Mouse (Mus musculus) heart, postnatal 0 days (tissue): Measurements from ENCODE around the gene 1700017B05Rik. TPM values are rescaled to one million over a fixed set of nuclear protein-coding genes. Genes with fewer than 3 reads are reported as not detected.

Source experiments
- ATAC-seq: fragments of 200-750 bp; cut with Nextera tagmentation; 2 replicates; pipeline ENCODE4 v1.8.0; 2017; ENCODE audit warnings: low read depth, moderate number of reproducible peaks, moderate library complexity; ENCODE audit not compliant: insufficient read depth
- DNase-seq: peaks from one replicate; pipeline ENCODE4 v3.0.0-alpha.2; 2016; ENCODE audit warnings: low spot score
- H3K27ac ChIP-seq: fragments of 300-500 bp; sonication (generic); 2 replicates; pipeline ENCODE4 v1.5.1; 2014; ENCODE audit warnings: low read depth, mild to moderate bottlenecking
- H3K27me3 ChIP-seq: fragments of 300-500 bp; sonication (generic); 2 replicates; pipeline ENCODE4 v1.6.1; 2014; ENCODE audit warnings: low read length, mixed read lengths; ENCODE audit not compliant: control insufficient read depth, insufficient read depth
- H3K36me3 ChIP-seq: fragments of 300-500 bp; sonication (generic); replicated peaks from 2 replicates; pipeline ENCODE4 v1.6.1; 2014; ENCODE audit warnings: low read length, mixed read lengths; ENCODE audit not compliant: control insufficient read depth, insufficient read depth
- H3K4me1 ChIP-seq: fragments of 300-500 bp; sonication (generic); 2 replicates; pipeline ENCODE4 v1.6.1; 2014; ENCODE audit warnings: antibody characterized with exemption; ENCODE audit not compliant: control insufficient read depth, insufficient read depth
- H3K4me2 ChIP-seq: fragments of 300-500 bp; sonication (generic); 2 replicates; pipeline ENCODE4 v1.6.1; 2014; ENCODE audit warnings: low read depth, mild to moderate bottlenecking, low read length, moderate library complexity
- H3K4me3 ChIP-seq: fragments of 300-500 bp; sonication (generic); 2 replicates; pipeline ENCODE4 v1.5.1; 2014; ENCODE audit warnings: low read depth, low read length
- H3K9ac ChIP-seq: fragments of 300-500 bp; sonication (generic); replicated peaks from 2 replicates; pipeline ENCODE4 v1.6.1; 2014; ENCODE audit warnings: low read depth, low read length, mixed read lengths
- H3K9me3 ChIP-seq: fragments of 300-500 bp; sonication (generic); replicated peaks from 2 replicates; pipeline ENCODE4 v1.6.1; 2016; ENCODE audit warnings: low read length; ENCODE audit not compliant: control insufficient read depth
- CTCF ChIP-seq: IDR thresholded peaks from 2 replicates; pipeline ENCODE4 v1.5.1; 2016; ENCODE audit warnings: antibody characterized with exemption, control low read depth, low read depth
- EP300 ChIP-seq: IDR thresholded peaks from 2 replicates; pipeline ENCODE4 v1.6.1; 2016; ENCODE audit warnings: antibody characterized with exemption, low read depth
- WGBS: fragments of 180-500 bp; shearing (Covaris S2); extraction: QIAGEN DNeasy Blood & Tissue Kit; methylation state at CpG from one replicate; pipeline ENCODE4 v1.1.7; 2014; 5-methylcytosine and 5-hydroxymethylcytosine counted together
- polyA plus RNA-seq: library from polyadenylated mRNA; unstranded; fragments of >200 nt; fragmentation: Nextera tagmentation; extraction: Ambion mirVana; gene quantifications from 2 replicates; pipeline ENCODE4 v1.2.1, GENCODE M21; 2015
- total RNA-seq: library from RNA; depleted of rRNA; stranded (reverse); fragments of >200 nt; gene quantifications from 2 replicates; pipeline ENCODE4 v1.2.3, GENCODE M21; 2014; ENCODE audit warnings: low replicate concordance

1700017B05Rik gene
- total and polyA plus RNA-seq, 2 experiments from 2014 or later, result 6.2 to 11.0 TPM

- no peak overlapping the region for H3K4me3 ChIP-seq
- no peaks in the 10 kb centered on the region for H3K4me1 ChIP-seq
- no peak overlapping the region for H3K27ac ChIP-seq
- H3K9ac ChIP-seq, result no peak overlapping the region
- H3K27me3 ChIP-seq, result no peaks in the 10 kb centered on the region
- no peak for ATAC-seq
- no peak overlapping the region for H3K4me2 ChIP-seq
- H3K36me3 ChIP-seq, result no peaks in the 10 kb centered on the region
- H3K9me3 ChIP-seq, result no peaks in the 10 kb centered on the region
- TF ChIP-seq CTCF (no peak), EP300 (no peak)
- no peak for DNase-seq
- 72% methylated on average over 1 of the region's 1 CpGs for WGBS
Measured at GRCm38 (mm10) chr9:57219511-57219910, 42.9 kb downstream of the 1700017B05Rik start.

- H3K27ac ChIP-seq, result no peak overlapping the region
Measured at GRCm38 (mm10) chr9:57218776-57219175, 43.6 kb downstream of the 1700017B05Rik start.

GRCm38 (mm10) chr9:57217220-57217619 lies 45.2 kb downstream of the 1700017B05Rik start:
- H3K4me2 ChIP-seq, result no peak overlapping the region
- ATAC-seq, result no peak

More at GRCm38 (mm10) chr9:57218776-57219175, 43.6 kb downstream of the 1700017B05Rik start:
- no peak for ATAC-seq
- 82% methylated on average over 5 of the region's 5 CpGs for WGBS
- no peaks in the 10 kb centered on the region for H3K9me3 ChIP-seq
- TF ChIP-seq EP300 (no peak), CTCF (no peak)
- no peaks in the 10 kb centered on the region for H3K36me3 ChIP-seq
- no peak overlapping the region for H3K4me3 ChIP-seq
- H3K4me1 ChIP-seq, result no peaks in the 10 kb centered on the region
- H3K9ac ChIP-seq, result no peak overlapping the region
- no peak overlapping the region for H3K4me2 ChIP-seq
- no peak for DNase-seq
- H3K27me3 ChIP-seq, result no peaks in the 10 kb centered on the region

GRCm38 (mm10) chr9:57214500-57214899 lies 47.9 kb downstream of the 1700017B05Rik start:
- no peak overlapping the region for H3K4me3 ChIP-seq
- TF ChIP-seq EP300 (no peak), CTCF (no peak)
- no peaks in the 10 kb centered on the region for H3K36me3 ChIP-seq
- H3K27me3 ChIP-seq, result no peaks in the 10 kb centered on the region
- H3K27ac ChIP-seq, result no peak overlapping the region
- H3K4me2 ChIP-seq, result no peak overlapping the region
- no peak for DNase-seq
- no peaks in the 10 kb centered on the region for H3K9me3 ChIP-seq
- H3K9ac ChIP-seq, result no peak overlapping the region
- ATAC-seq, result no peak
- WGBS, result 60% methylated on average over 6 of the region's 6 CpGs
- H3K4me1 ChIP-seq, result no peaks in the 10 kb centered on the region

More at GRCm38 (mm10) chr9:57217220-57217619, 45.2 kb downstream of the 1700017B05Rik start:
- no peak for DNase-seq
- Histone ChIP-seq H3K9ac (no peak overlapping the region), H3K27me3 (no peaks in the 10 kb centered on the region), H3K36me3 (no peaks in the 10 kb centered on the region), H3K4me1 (no peaks in the 10 kb centered on the region), H3K9me3 (no peaks in the 10 kb centered on the region), H3K4me3 (no peak overlapping the region), H3K27ac (no peak overlapping the region)
- WGBS, result 74% methylated on average over 6 of the region's 6 CpGs
- TF ChIP-seq EP300, result no peak
- TF ChIP-seq CTCF, result no peak

GRCm38 (mm10) chr9:57212448-57213222 lies 49.8 kb downstream of the 1700017B05Rik start:
- Histone ChIP-seq H3K4me1 (no peaks in the 10 kb centered on the region), H3K9me3 (no peaks in the 10 kb centered on the region), H3K36me3 (no peaks in the 10 kb centered on the region), H3K27me3 (no peaks in the 10 kb centered on the region), H3K9ac (no peak overlapping the region), H3K27ac (no peak overlapping the region), H3K4me3 (no peak overlapping the region), H3K4me2 (no peak overlapping the region)
- no peak for TF ChIP-seq EP300
- TF ChIP-seq CTCF, result no peak
- DNase-seq (no peak), ATAC-seq (no peak)
- WGBS, result 61% methylated on average over 9 of the region's 9 CpGs
